Mouse (Mus musculus): ENCODE measurements around the gene Hhat.

DNA sequence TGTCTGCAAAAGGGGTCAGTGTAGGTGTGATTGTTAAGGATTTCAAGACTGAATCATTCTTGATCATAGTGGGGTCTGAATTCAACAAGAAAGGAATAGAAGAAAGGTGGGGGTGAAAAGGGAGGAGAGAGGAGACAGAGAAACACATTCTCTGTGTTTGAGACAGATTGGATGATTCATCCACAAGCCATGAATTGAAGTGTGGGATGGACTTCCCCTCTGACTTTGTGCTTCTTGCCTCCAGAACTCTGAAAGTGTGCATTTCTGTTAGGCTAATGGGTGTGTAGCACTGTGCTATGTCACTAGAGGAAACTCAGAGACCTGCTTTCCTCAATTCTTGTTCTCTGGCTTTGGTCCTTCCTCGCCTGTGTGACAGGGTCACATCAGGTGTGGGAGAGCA, 15.2 kb upstream of the Hhat start:
- TF ChIP-seq CTCF (IDR thresholded peaks at IDR 0.05; ENCODE audit: low read depth), result no peak
- no peak for TF ChIP-seq EP300 (IDR thresholded peaks at IDR 0.05; ENCODE audit: low read depth)

All from heart, postnatal 0 days (tissue).